Mouse (Mus musculus) kidney, adult 2 months (tissue): ENCODE data around the gene Kazn. TPM values are rescaled to one million over a fixed set of nuclear protein-coding genes. Genes with fewer than 3 reads are reported as not detected.

Experiments used
- DNase-seq: peaks from one replicate; pipeline ENCODE4 v3.0.0; 2021
- H3K27ac ChIP-seq: fragments of 200-500 bp; 2 replicates; pipeline ENCODE4 v1.5.1; 2012; ENCODE audit warnings: low read depth, low read length, control low read depth, inconsistent platforms; ENCODE audit not compliant: insufficient read depth
- H3K27me3 ChIP-seq: fragments of 200-500 bp; replicated peaks from 2 replicates; pipeline ENCODE4 v1.6.1; 2012; ENCODE audit warnings: mild to moderate bottlenecking, moderate library complexity, low read length, inconsistent platforms; ENCODE audit not compliant: control insufficient read depth, insufficient read depth
- H3K36me3 ChIP-seq: fragments of 200-500 bp; 2 replicates; pipeline ENCODE4 v1.6.1; 2012; ENCODE audit warnings: mild to moderate bottlenecking, moderate library complexity, low read length, inconsistent platforms; ENCODE audit not compliant: control insufficient read depth, insufficient read depth
- H3K4me1 ChIP-seq: fragments of 200-500 bp; 2 replicates; pipeline ENCODE4 v1.6.1; 2011; ENCODE audit warnings: low read length; ENCODE audit not compliant: control insufficient read depth, insufficient read depth
- H3K4me3 ChIP-seq: fragments of 200-500 bp; 2 replicates; pipeline ENCODE4 v1.5.1; 2011; ENCODE audit warnings: mild to moderate bottlenecking, low read depth, low read length, control low read depth; ENCODE audit not compliant: insufficient read depth
- CTCF ChIP-seq: fragments of 200-500 bp; conservative IDR thresholded peaks from 2 replicates; pipeline ENCODE4 v1.5.1; 2011; ENCODE audit warnings: low read depth, mild to moderate bottlenecking, control low read depth, low read length, moderate library complexity, mixed read lengths; ENCODE audit not compliant: insufficient read depth, insufficient read length
- POLR2A ChIP-seq: fragments of 200-500 bp; IDR thresholded peaks from one replicate; pipeline ENCODE4 v1.6.1; 2011; ENCODE audit warnings: low read depth, low read length, control low read depth
- WGBS: fragments of 180-500 bp; shearing (Covaris S2); methylation state at CpG from one replicate; pipeline ENCODE4 v1.1.7; 2018; 5-methylcytosine and 5-hydroxymethylcytosine counted together
- polyA plus RNA-seq: library from polyadenylated mRNA; depleted of rRNA; stranded (reverse); fragments of >200 nt; gene quantifications from 2 replicates; pipeline ENCODE4 v1.2.3, GENCODE M21; 2012; rRNA removed

The Kazn gene
- polyA plus RNA-seq, 1 experiment: 76.1 TPM

DNA sequence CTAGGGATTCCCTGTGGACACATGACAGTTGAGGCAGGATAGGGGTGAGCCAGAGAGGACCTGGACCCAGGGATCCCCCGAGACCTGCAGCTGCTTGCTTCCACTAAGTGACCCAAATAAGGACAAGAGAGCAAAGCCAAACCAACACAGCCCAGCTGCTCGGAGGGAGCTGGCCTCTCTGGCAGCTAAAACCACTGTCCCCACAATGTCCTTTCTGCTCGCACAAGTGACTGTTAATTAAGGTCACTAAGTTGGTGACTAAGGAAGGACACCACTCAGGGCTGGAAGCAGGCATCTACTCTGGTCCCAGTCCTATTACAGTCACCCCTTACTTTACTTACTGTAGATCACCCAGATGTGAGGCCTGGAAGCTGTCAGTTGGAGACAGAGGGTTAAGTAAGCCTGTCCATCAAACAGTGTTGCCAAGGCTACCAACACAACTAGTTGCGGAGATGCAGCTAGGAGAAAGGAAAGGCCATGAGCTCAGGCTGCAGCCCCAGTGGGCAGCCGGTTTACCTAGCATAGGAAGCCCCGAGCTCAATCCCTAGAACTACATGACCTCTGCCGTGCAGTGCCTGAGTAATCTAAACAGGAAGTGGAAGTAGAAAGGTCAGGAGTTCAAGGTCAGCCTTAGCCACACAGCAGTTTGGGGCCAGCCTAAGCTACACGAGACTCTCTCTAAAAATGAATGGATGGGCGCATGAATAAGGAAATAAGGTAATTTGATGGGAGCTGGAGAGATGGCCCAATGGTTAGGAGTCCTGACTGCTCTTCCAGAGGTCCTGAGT, 185.3 kb downstream of the Kazn start:
- Histone ChIP-seq H3K27ac (peak overlapping the region; percentile 89), H3K4me1 (peaks cover 47% of the 10 kb centered on the region), H3K36me3 (no peaks in the 10 kb centered on the region), H3K27me3 (no peaks in the 10 kb centered on the region), H3K4me3 (no peak overlapping the region)
- DNase-seq: peak; percentile 53
- no peak for TF ChIP-seq CTCF
- no peak for TF ChIP-seq POLR2A
- 31% methylated on average over 9 of the region's 9 CpGs for WGBS

DNA sequence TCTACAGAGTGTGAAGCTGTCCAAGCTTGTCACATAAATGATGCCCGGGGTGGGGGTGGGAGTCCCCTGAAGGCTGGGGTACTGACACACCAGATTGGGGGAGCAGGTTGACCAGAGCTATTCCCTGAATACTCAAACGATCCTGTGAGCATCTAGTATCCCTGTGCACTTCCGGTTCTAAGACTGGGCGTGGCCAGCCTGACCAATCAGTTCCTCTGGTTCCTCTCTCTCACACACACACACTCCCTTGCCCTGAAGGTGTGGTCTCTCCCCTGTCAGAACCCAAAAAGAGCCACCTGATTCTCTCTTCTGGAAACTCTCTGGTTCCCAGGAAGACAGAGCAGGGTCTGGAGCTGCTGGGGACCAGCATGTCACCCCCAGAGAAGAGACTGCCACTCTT, 185.9 kb downstream of the Kazn start:
- DNase-seq: peak; percentile 65
- H3K27ac ChIP-seq: peak overlapping the region; percentile 89
- H3K36me3 ChIP-seq: no peaks in the 10 kb centered on the region
- TF ChIP-seq POLR2A: no peak
- TF ChIP-seq CTCF: no peak
- H3K4me3 ChIP-seq: no peak overlapping the region
- H3K27me3 ChIP-seq: no peaks in the 10 kb centered on the region
- H3K4me1 ChIP-seq: peaks cover 50% of the 10 kb centered on the region
- 41% methylated on average over 4 of the region's 4 CpGs for WGBS

DNA sequence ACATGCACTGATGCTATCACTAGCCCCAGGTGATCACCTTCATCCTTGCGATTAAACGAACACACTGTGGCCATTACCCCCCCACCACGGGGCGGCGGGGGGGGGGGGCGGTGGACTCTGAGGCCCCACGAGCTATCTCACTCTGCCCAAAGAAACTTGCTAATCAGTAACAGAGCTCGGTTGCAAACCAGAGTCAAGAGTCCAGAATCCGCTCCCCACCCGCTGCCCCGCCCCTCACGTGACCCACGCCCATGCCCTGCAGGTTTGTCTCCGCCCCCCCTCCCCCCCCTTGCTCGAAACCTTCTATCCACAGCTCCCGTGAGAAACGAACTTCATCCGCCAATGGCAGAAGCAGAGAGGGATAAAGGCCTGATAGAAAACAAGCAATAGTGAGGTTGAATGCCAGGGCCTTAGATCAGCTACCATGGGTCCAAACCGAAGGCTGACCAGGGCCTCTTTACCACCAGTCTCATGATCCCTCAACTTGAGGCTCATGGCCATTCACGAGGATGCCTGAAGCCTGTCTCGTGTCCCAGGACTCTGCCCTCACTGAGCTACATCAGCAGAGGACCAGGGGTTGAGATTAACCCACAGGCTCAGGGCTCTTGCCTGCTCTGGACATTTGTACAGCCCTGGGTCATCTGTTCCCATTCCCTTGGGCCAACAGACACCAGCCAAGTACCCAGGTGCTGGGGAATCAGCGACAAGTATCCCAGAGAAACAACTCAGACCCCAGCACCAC, 186.6 kb downstream of the Kazn start:
- H3K27ac ChIP-seq: peak overlapping the region; percentile 89
- H3K36me3 ChIP-seq: no peaks in the 10 kb centered on the region
- H3K4me3 ChIP-seq: no peak overlapping the region
- peaks cover 57% of the 10 kb centered on the region for H3K4me1 ChIP-seq
- WGBS: 29% methylated on average over 22 of the region's 22 CpGs
- H3K27me3 ChIP-seq: no peaks in the 10 kb centered on the region
- DNase-seq: peak; percentile 90
- no peak for TF ChIP-seq CTCF
- TF ChIP-seq POLR2A: no peak

Other genes starting within 250 kb of the Kazn start
- 0.18 and 0.28 TPM in 2 replicates for gene Fhad1, start 224.3 kb downstream of the Kazn start, polyA plus RNA-seq
- 59.6 and 60.4 TPM in 2 replicates for gene Tmem51, start 155.1 kb downstream of the Kazn start, polyA plus RNA-seq